Mouse (Mus musculus) spleen, adult 2 months (tissue): ENCODE data around the gene Dgki. TPM values are rescaled to one million over a fixed set of nuclear protein-coding genes. Genes with fewer than 3 reads are reported as not detected.

Source experiments
- DNase-seq, 2 experiments: peaks; one replicate each; pipeline versions ENCODE4 v3.0.0 to v3.0.0-alpha.2; 2012 to 2021; ENCODE audit warnings: low spot score in 2 of 2, low read depth in 1 of 2
- H3K27ac ChIP-seq: fragments of 200-500 bp; 2 replicates; pipeline ENCODE4 v1.5.1; 2012; ENCODE audit warnings: low read length, inconsistent platforms; ENCODE audit not compliant: insufficient read depth
- H3K27me3 ChIP-seq: fragments of 200-500 bp; 2 replicates; pipeline ENCODE4 v1.6.1; 2012; ENCODE audit warnings: mild to moderate bottlenecking, moderate library complexity, low read length, inconsistent platforms; ENCODE audit not compliant: control insufficient read depth, insufficient read depth
- H3K36me3 ChIP-seq: fragments of 200-500 bp; 2 replicates; pipeline ENCODE4 v1.6.1; 2012; ENCODE audit warnings: mild to moderate bottlenecking, low read length, inconsistent platforms; ENCODE audit not compliant: control insufficient read depth, insufficient read depth
- H3K4me1 ChIP-seq: fragments of 200-500 bp; 2 replicates; pipeline ENCODE4 v1.6.1; 2011; ENCODE audit warnings: inconsistent platforms; ENCODE audit not compliant: control insufficient read depth, insufficient read depth, insufficient read length
- H3K4me3 ChIP-seq: fragments of 200-500 bp; 2 replicates; pipeline ENCODE4 v1.5.1; 2011; ENCODE audit warnings: mild to moderate bottlenecking, inconsistent platforms; ENCODE audit not compliant: insufficient read depth, insufficient read length; ENCODE audit errors: extremely low read depth
- CTCF ChIP-seq: fragments of 200-500 bp; IDR thresholded peaks from 2 replicates; pipeline ENCODE4 v1.5.1; 2011; ENCODE audit warnings: mild to moderate bottlenecking, inconsistent platforms; ENCODE audit not compliant: insufficient read depth, insufficient read length, insufficient replicate concordance; ENCODE audit errors: extremely low read depth
- POLR2A ChIP-seq: fragments of 200-500 bp; IDR thresholded peaks from 2 replicates; pipeline ENCODE4 v1.6.1; 2011; ENCODE audit warnings: low read depth, low read length, inconsistent platforms
- WGBS: fragments of 180-500 bp; shearing (Covaris S2); methylation state at CpG from one replicate; pipeline ENCODE4 v1.1.7; 2018; 5-methylcytosine and 5-hydroxymethylcytosine counted together
- polyA plus RNA-seq: library from polyadenylated mRNA; depleted of rRNA; stranded (reverse); fragments of >200 nt; gene quantifications from 2 replicates; pipeline ENCODE4 v1.2.3, GENCODE M21; 2012

Gene Dgki
- polyA plus RNA-seq, 1 experiment = 0.70 TPM

DNA sequence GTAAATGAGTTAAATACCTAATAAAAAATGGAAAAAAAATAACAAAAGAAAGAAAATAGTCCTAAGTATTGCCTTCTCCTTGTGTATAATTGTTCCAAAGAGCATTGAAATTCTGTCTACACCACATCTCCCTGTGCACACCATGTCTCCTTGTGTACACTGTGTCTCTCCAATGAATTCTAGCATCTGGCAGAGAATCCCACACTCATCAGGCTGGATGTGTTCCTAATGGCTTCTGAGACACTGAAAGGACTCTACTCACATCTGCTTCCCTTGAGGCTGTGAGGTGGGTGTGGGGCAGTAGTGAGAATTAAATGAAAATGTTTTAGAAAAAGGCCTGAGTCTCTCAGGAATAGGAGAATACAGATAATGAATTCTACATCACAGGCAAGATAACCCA, 283.9 kb downstream of the Dgki start:
- Histone ChIP-seq H3K36me3 (no peaks in the 10 kb centered on the region), H3K4me1 (no peaks in the 10 kb centered on the region), H3K27ac (no peak overlapping the region), H3K4me3 (no peak overlapping the region), H3K27me3 (no peaks in the 10 kb centered on the region)
- no peak for DNase-seq
- TF ChIP-seq POLR2A (no peak), CTCF (no peak)

DNA sequence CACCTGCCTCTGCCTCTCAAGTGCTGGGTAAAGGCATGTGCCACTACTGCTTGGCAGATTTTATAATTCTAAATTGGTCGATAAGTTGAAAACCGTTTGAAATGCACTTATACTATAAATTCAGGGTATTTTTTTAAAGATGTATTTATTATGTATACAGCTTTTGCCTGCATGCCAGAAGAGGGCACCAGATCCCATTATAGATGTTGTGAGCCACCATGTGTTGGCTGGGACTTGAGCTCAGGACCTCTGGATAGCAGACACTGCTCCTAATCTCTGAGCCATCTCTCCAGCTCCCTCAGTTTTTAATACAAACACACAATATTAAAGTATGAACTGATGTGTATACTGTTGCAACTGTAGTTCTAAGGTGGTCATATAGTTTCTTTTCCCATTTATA, 288.4 kb downstream of the Dgki start:
- 84% methylated on average over 2 of the region's 2 CpGs for WGBS
- H3K4me1 ChIP-seq = no peaks in the 10 kb centered on the region
- no peak for DNase-seq
- no peaks in the 10 kb centered on the region for H3K36me3 ChIP-seq
- H3K27me3 ChIP-seq = no peaks in the 10 kb centered on the region
- no peak overlapping the region for H3K27ac ChIP-seq
- TF ChIP-seq POLR2A (no peak), CTCF (no peak)
- H3K4me3 ChIP-seq = no peak overlapping the region

DNA sequence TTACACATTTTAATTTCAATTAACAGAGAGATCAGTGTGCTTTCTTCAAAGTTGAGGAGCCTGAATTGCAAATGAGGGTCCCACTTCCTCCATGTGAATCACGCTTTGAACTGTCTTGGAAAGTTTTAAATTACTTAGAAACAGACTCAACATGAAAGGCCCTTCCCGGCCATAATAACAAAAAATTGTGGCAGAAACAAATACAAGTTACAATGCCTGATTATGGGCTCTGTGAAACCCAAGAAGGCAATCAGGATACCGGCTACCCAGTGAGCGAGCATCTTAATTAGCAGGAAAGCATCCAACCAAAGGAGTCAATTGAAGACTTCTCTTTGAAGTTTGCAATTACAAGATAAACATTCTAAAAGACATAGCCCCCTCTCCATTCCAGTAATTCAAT, 292.4 kb downstream of the Dgki start:
- Histone ChIP-seq H3K4me1 (no peaks in the 10 kb centered on the region), H3K36me3 (no peaks in the 10 kb centered on the region), H3K4me3 (no peak overlapping the region), H3K27ac (no peak overlapping the region), H3K27me3 (no peaks in the 10 kb centered on the region)
- no peak for DNase-seq
- TF ChIP-seq CTCF (no peak), POLR2A (no peak)
- 89% methylated on average over 4 of the region's 4 CpGs for WGBS

DNA sequence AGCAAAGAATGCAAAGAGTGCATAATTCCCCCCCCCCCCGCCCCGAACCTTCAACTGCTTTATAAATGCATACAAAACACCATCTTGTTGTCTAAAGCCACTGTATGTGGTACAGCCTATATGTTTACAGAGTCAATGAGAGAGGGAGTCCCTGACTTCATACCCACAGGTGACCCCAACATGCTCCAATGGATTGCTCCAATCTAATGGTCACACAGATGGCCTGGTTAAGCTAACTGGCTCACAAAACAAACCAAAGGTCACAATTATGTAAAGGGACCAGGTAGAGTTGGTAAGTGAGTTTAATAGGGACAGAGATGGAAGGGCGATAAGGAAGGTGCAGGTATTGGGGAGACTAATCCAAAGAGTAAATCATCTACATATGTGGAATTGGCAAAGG, 295.1 kb downstream of the Dgki start:
- H3K4me1 ChIP-seq = no peaks in the 10 kb centered on the region
- no peaks in the 10 kb centered on the region for H3K36me3 ChIP-seq
- DNase-seq = no peak
- no peak overlapping the region for H3K27ac ChIP-seq
- H3K4me3 ChIP-seq = no peak overlapping the region
- 89% methylated on average over 3 of the region's 3 CpGs for WGBS
- no peak for TF ChIP-seq POLR2A
- H3K27me3 ChIP-seq = no peaks in the 10 kb centered on the region

DNA sequence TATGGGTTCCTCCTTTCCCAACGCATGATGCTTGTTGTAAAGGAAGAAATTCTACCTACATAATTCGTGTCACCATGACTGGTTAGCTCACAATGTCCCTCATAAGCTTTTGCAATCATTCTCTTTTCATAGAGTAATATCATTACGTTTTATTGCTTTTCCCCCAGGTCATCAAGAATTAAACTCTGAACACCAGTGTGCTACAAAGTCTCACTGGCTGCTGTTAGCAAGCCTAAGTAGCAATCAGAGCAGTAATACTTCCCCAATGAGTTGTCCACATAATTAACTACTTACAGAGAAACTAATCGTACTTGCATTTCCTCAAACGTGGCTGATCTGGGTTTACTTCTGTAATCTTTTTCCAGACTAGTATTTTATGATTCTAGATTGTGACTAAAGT, 296.7 kb downstream of the Dgki start:
- DNase-seq = no peak
- H3K4me1 ChIP-seq = no peaks in the 10 kb centered on the region
- WGBS = 52% methylated on average over 5 of the region's 5 CpGs
- H3K36me3 ChIP-seq = no peaks in the 10 kb centered on the region
- H3K27ac ChIP-seq = no peak overlapping the region
- TF ChIP-seq POLR2A (no peak), CTCF (no peak)
- H3K4me3 ChIP-seq = no peak overlapping the region
- no peaks in the 10 kb centered on the region for H3K27me3 ChIP-seq

DNA sequence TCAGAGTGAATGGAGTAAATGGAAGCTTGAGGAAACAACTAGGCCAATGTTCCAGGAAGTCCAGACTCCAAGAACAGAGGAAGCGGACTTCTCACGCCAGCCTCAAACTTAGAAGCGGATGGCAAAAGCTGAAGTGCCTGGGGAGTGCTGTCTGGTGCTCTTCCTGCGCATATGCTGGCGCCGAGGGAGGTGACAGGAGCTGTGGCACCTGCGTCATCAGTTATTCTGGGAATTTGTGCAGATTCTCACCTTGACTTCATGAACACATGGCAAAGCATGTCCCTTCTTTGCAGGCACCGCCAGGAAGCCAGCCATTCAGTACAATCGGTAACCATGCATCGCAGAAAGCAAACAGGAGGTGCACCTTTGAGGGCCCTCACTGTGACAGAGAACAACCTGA, 301.0 kb downstream of the Dgki start:
- WGBS = 91% methylated on average over 10 of the region's 10 CpGs
- H3K27ac ChIP-seq = no peak overlapping the region
- H3K27me3 ChIP-seq = no peaks in the 10 kb centered on the region
- no peaks in the 10 kb centered on the region for H3K36me3 ChIP-seq
- no peaks in the 10 kb centered on the region for H3K4me1 ChIP-seq
- TF ChIP-seq CTCF (no peak), POLR2A (no peak)
- no peak overlapping the region for H3K4me3 ChIP-seq
- no peak for DNase-seq

DNA sequence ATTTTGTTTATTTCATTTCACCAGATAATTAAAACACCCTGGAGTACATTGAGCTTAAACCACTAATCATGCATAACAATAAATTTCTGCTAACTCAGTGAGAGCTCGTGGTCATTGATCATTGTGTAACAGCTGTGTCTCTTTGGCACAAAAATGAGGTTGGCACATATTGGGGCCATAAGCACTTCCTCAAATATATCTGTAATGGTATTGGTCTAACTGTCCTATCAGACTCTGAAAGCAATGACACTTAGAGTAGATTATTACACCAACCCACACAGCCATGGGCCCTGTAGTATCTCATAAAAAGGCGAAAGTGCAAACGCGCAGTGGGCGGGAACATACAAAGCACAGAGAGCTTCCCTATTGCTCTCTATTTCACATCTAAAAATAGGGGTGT, 305.7 kb downstream of the Dgki start:
- Histone ChIP-seq H3K4me1 (no peaks in the 10 kb centered on the region), H3K27me3 (no peaks in the 10 kb centered on the region), H3K36me3 (no peaks in the 10 kb centered on the region), H3K4me3 (no peak overlapping the region), H3K27ac (no peak overlapping the region)
- no peak for DNase-seq
- no peak for TF ChIP-seq POLR2A
- no peak for TF ChIP-seq CTCF
- WGBS = 82% methylated on average over 5 of the region's 5 CpGs

DNA sequence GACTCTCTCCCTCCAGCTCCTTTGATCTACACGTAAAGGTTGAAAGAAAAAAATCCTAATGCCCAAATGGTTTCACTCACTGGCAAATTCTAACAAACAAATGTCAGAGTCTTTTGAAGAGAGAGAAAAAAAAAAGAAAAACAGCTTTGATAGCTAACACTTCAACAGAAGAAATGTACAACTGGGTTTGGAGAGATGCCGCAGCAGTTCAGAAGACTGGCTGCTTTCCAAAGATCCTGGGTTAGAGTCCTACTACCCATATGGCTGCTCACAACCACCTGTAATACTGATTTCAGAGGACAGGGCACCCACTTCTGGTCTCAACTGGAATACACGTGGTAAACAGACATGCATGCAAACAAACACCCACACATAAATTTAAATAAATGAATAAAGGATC, 309.8 kb downstream of the Dgki start:
- WGBS = 92% methylated on average over 3 of the region's 3 CpGs
- no peaks in the 10 kb centered on the region for H3K36me3 ChIP-seq
- H3K27ac ChIP-seq = no peak overlapping the region
- no peak overlapping the region for H3K4me3 ChIP-seq
- no peak for DNase-seq
- no peaks in the 10 kb centered on the region for H3K4me1 ChIP-seq
- H3K27me3 ChIP-seq = no peaks in the 10 kb centered on the region
- no peak for TF ChIP-seq CTCF
- no peak for TF ChIP-seq POLR2A
